Mouse (Mus musculus) heart, postnatal 0 days (tissue): ENCODE measurements around the gene Kif23. TPM values are rescaled to one million over a fixed set of nuclear protein-coding genes. Genes with fewer than 3 reads are reported as not detected.

Source experiments
- ATAC-seq: fragments of 200-750 bp; cut with Nextera tagmentation; 2 replicates; pipeline ENCODE4 v1.8.0; 2017; ENCODE audit warnings: low read depth, moderate number of reproducible peaks, moderate library complexity; ENCODE audit not compliant: insufficient read depth
- DNase-seq: peaks from one replicate; pipeline ENCODE4 v3.0.0-alpha.2; 2016; ENCODE audit warnings: low spot score
- H3K27ac ChIP-seq: fragments of 300-500 bp; sonication (generic); 2 replicates; pipeline ENCODE4 v1.5.1; 2014; ENCODE audit warnings: low read depth, mild to moderate bottlenecking
- H3K27me3 ChIP-seq: fragments of 300-500 bp; sonication (generic); 2 replicates; pipeline ENCODE4 v1.6.1; 2014; ENCODE audit warnings: low read length, mixed read lengths; ENCODE audit not compliant: control insufficient read depth, insufficient read depth
- H3K36me3 ChIP-seq: fragments of 300-500 bp; sonication (generic); replicated peaks from 2 replicates; pipeline ENCODE4 v1.6.1; 2014; ENCODE audit warnings: low read length, mixed read lengths; ENCODE audit not compliant: control insufficient read depth, insufficient read depth
- H3K4me1 ChIP-seq: fragments of 300-500 bp; sonication (generic); 2 replicates; pipeline ENCODE4 v1.6.1; 2014; ENCODE audit warnings: antibody characterized with exemption; ENCODE audit not compliant: control insufficient read depth, insufficient read depth
- H3K4me2 ChIP-seq: fragments of 300-500 bp; sonication (generic); 2 replicates; pipeline ENCODE4 v1.6.1; 2014; ENCODE audit warnings: low read depth, mild to moderate bottlenecking, low read length, moderate library complexity
- H3K4me3 ChIP-seq: fragments of 300-500 bp; sonication (generic); 2 replicates; pipeline ENCODE4 v1.5.1; 2014; ENCODE audit warnings: low read depth, low read length
- H3K9ac ChIP-seq: fragments of 300-500 bp; sonication (generic); replicated peaks from 2 replicates; pipeline ENCODE4 v1.6.1; 2014; ENCODE audit warnings: low read depth, low read length, mixed read lengths
- H3K9me3 ChIP-seq: fragments of 300-500 bp; sonication (generic); replicated peaks from 2 replicates; pipeline ENCODE4 v1.6.1; 2016; ENCODE audit warnings: low read length; ENCODE audit not compliant: control insufficient read depth
- CTCF ChIP-seq: IDR thresholded peaks from 2 replicates; pipeline ENCODE4 v1.5.1; 2016; ENCODE audit warnings: antibody characterized with exemption, control low read depth, low read depth
- EP300 ChIP-seq: IDR thresholded peaks from 2 replicates; pipeline ENCODE4 v1.6.1; 2016; ENCODE audit warnings: antibody characterized with exemption, low read depth
- WGBS: fragments of 180-500 bp; shearing (Covaris S2); extraction: QIAGEN DNeasy Blood & Tissue Kit; methylation state at CpG from one replicate; pipeline ENCODE4 v1.1.7; 2014; 5-methylcytosine and 5-hydroxymethylcytosine counted together
- polyA plus RNA-seq: library from polyadenylated mRNA; unstranded; fragments of >200 nt; fragmentation: Nextera tagmentation; extraction: Ambion mirVana; gene quantifications from 2 replicates; pipeline ENCODE4 v1.2.1, GENCODE M21; 2015
- total RNA-seq: library from RNA; depleted of rRNA; stranded (reverse); fragments of >200 nt; gene quantifications from 2 replicates; pipeline ENCODE4 v1.2.3, GENCODE M21; 2014; ENCODE audit warnings: low replicate concordance

Kif23 gene
- total and polyA plus RNA-seq, 2 experiments from 2014 or later, result 9.9 to 17.6 TPM

DNA sequence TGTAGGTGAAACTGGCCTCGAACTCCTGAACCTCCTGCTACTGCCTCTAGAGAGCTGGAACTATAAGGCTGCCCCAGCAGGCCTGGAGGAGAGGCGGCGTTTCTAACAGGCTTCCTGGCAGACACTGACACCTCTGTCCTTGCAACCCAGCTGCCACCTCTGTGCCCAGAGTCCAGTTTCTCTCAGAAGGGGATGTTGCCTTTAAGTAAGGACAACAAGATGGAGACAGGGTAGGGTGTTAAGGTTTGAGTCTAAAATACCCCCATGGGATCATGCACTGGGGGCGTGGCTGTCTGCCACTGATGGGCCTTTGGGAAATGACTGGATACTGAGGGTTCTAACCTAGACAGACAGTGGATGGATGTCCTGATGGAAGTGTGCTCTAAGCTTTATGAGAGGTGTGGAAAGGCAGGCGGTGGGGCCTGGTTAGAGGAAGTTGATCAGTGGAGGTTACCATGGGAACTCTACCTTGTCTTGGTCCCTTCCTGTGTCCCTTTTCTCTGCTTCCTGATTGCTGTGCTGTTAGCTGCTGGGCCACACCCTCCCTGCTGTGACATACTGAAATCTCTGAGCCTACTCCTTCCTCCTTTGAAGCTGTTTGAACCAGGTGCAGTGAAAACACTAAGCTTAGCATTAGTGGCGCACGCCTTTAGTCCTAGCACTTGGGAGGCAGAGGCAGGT is 36.5 kb upstream of the Kif23 start:
- Histone ChIP-seq H3K9ac (no peak overlapping the region), H3K4me2 (no peak overlapping the region), H3K36me3 (no peaks in the 10 kb centered on the region), H3K4me1 (no peaks in the 10 kb centered on the region), H3K9me3 (no peaks in the 10 kb centered on the region), H3K27me3 (no peaks in the 10 kb centered on the region), H3K27ac (no peak overlapping the region), H3K4me3 (no peak overlapping the region)
- WGBS, result 74% methylated on average over 7 of the region's 7 CpGs
- ATAC-seq (no peak), DNase-seq (no peak)
- no peak for TF ChIP-seq CTCF
- no peak for TF ChIP-seq EP300

DNA sequence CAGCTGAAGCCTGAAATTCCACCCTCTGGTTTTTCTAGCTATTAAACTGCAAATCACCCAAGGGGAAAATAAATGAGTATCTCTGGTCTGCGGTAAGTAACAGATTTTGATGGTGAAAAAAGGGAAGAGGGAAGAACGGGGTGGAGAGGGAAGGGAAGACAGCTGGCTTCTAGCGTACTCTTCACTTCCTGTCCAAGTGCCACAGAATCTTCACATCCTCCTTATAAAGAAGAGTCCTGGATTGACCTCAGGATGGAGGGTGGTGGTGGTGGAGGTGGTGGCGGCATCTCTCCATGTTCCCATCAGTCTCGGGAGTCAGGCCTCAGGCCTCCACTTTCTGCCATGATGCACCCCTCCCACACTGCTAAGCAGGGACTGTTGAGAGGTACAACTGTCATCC is 35.3 kb upstream of the Kif23 start:
- no peak overlapping the region for H3K27ac ChIP-seq
- H3K4me3 ChIP-seq, result no peak overlapping the region
- H3K4me1 ChIP-seq, result no peaks in the 10 kb centered on the region
- H3K9ac ChIP-seq, result no peak overlapping the region
- no peaks in the 10 kb centered on the region for H3K36me3 ChIP-seq
- no peak for DNase-seq
- H3K27me3 ChIP-seq, result no peaks in the 10 kb centered on the region
- TF ChIP-seq EP300 (no peak), CTCF (no peak)
- no peak overlapping the region for H3K4me2 ChIP-seq
- ATAC-seq, result no peak
- 81% methylated on average over 5 of the region's 5 CpGs for WGBS
- H3K9me3 ChIP-seq, result no peaks in the 10 kb centered on the region

DNA sequence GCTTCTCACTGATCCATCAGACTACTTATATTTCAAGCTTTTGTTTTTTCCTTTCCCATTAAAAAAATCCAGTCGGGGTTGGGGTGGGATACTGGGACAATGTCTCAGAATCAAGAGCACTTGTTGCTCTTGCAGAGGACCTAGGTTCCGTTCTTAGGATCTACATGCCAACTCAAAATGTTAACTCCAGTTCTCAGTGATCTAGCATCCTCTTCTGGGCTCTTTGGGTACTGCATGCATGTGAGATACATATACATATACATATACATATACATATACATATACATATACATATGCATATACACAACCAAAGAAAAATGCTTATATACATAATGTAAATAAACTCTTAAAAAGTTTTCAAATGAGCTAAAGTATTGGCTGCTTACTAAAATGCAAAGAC is 33.4 kb upstream of the Kif23 start:
- no peak overlapping the region for H3K4me2 ChIP-seq
- no peaks in the 10 kb centered on the region for H3K9me3 ChIP-seq
- H3K9ac ChIP-seq, result no peak overlapping the region
- DNase-seq, result no peak
- no peak overlapping the region for H3K4me3 ChIP-seq
- H3K4me1 ChIP-seq, result no peaks in the 10 kb centered on the region
- no peak overlapping the region for H3K27ac ChIP-seq
- H3K36me3 ChIP-seq, result no peaks in the 10 kb centered on the region
- ATAC-seq, result no peak
- TF ChIP-seq EP300, result no peak
- no peak for TF ChIP-seq CTCF
- no peaks in the 10 kb centered on the region for H3K27me3 ChIP-seq
- 90% methylated on average over 2 of the region's 2 CpGs for WGBS

DNA sequence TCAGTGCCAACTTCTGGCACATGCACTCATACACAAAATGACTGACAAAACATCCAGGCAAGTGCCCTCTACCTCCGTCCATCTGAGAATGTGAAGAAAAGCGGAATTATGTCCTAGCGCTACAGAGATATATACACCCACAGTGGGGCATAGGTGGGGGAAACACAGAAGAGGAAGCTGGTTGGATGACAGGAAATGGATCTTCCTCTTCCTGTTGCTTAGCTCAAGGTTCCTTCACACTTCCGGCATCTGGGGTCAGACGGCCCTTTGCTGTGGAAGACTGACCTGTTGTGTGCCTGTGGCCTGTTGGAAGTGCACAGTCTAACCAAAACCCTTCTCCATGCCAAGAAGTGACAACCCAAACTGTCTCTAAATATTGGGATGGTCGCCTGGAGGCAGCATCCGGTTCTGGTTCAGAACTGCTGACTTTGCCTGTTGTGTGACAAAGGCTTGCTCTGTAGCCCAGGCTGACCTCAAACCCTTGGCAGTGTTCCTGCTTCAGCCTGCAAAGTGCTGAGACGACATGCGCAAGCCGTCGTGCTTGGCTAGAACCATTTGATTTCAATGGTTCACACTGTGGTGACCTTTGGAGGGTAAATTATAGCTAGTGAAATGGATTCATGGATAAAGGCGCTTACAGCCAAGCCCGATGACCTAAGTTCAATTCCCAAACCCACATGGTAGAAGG is 30.8 kb upstream of the Kif23 start:
- DNase-seq (no peak), ATAC-seq (no peak)
- no peak overlapping the region for H3K4me2 ChIP-seq
- 88% methylated on average over 13 of the region's 13 CpGs for WGBS
- no peaks in the 10 kb centered on the region for H3K27me3 ChIP-seq
- no peaks in the 10 kb centered on the region for H3K4me1 ChIP-seq
- no peak overlapping the region for H3K27ac ChIP-seq
- no peak overlapping the region for H3K9ac ChIP-seq
- H3K36me3 ChIP-seq, result no peaks in the 10 kb centered on the region
- no peaks in the 10 kb centered on the region for H3K9me3 ChIP-seq
- no peak overlapping the region for H3K4me3 ChIP-seq
- TF ChIP-seq EP300, result no peak
- no peak for TF ChIP-seq CTCF

DNA sequence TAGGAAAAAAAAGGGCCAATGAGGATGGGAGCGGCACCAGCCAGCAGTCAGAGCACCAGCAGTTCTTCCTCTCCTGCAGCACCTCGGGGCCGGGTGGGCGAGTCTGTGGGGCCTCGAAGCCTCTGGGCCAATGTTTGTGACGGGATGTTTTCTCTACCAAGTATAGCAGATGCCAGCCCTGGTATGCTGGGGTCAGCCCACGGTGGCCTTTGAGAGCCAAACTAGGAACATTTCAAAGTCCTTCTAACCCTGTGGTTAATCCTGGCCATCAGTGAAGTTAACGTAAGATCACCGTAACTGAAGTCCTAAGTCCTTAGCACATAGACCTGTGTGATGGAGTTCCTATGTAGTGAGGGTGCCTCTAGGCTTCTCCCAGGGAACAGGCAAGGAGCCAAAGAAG is 25.5 kb upstream of the Kif23 start:
- Histone ChIP-seq H3K27ac (no peak overlapping the region), H3K4me3 (no peak overlapping the region), H3K27me3 (0 out of 2 replicates have a peak, but pooled peaks cover 4% of the 10 kb centered on the region), H3K9me3 (no peaks in the 10 kb centered on the region), H3K4me2 (no peak overlapping the region), H3K36me3 (no peaks in the 10 kb centered on the region), H3K4me1 (no peaks in the 10 kb centered on the region), H3K9ac (no peak overlapping the region)
- no peak for DNase-seq
- ATAC-seq, result no peak
- 59% methylated on average over 9 of the region's 9 CpGs for WGBS
- TF ChIP-seq EP300, result no peak
- no peak for TF ChIP-seq CTCF
